Mouse (Mus musculus) limb, embryonic 11.5 days (tissue): ENCODE measurements around the gene Cbll1. TPM values are rescaled to one million over a fixed set of nuclear protein-coding genes. Genes with fewer than 3 reads are reported as not detected.
"Not testable (repeated sequence)": the region's sequence is repeated elsewhere in the genome, so short reads cannot be mapped to it uniquely, and the experiment has no call there.

ENCODE experiments used
- ATAC-seq: fragments of 200-750 bp; cut with Nextera tagmentation; 2 replicates; pipeline ENCODE4 v1.8.0; 2017; ENCODE audit warnings: low read depth; ENCODE audit not compliant: insufficient number of reproducible peaks, low FRiP score, low TSS enrichment
- DNase-seq: peaks from one replicate; pipeline ENCODE4 v3.0.0-alpha.2; 2015; ENCODE audit warnings: low spot score
- H3K27ac ChIP-seq: fragments of 300-500 bp; sonication (generic); replicated peaks from 2 replicates; pipeline ENCODE4 v1.5.1; 2014; ENCODE audit warnings: low read depth, mild to moderate bottlenecking, low read length
- H3K27me3 ChIP-seq: fragments of 300-500 bp; sonication (generic); 2 replicates; pipeline ENCODE4 v1.6.1; 2014; ENCODE audit warnings: mild to moderate bottlenecking, low read length, mixed read lengths; ENCODE audit not compliant: control insufficient read depth, insufficient read depth
- H3K36me3 ChIP-seq: fragments of 300-500 bp; sonication (generic); 2 replicates; pipeline ENCODE4 v1.6.1; 2014; ENCODE audit warnings: mild to moderate bottlenecking, low read length, moderate library complexity, mixed read lengths; ENCODE audit not compliant: control insufficient read depth, insufficient read depth
- H3K4me1 ChIP-seq: fragments of 300-500 bp; sonication (generic); 2 replicates; pipeline ENCODE4 v1.6.1; 2014; ENCODE audit warnings: low read length, mixed read lengths; ENCODE audit not compliant: control insufficient read depth, insufficient read depth
- H3K4me2 ChIP-seq: fragments of 300-500 bp; sonication (generic); 2 replicates; pipeline ENCODE4 v1.6.1; 2014; ENCODE audit warnings: low read depth, mild to moderate bottlenecking, moderate library complexity; ENCODE audit not compliant: severe bottlenecking
- H3K4me3 ChIP-seq: fragments of 300-500 bp; sonication (generic); 2 replicates; pipeline ENCODE4 v1.5.1; 2014; ENCODE audit warnings: low read depth, low read length
- H3K9ac ChIP-seq: fragments of 300-500 bp; sonication (generic); 2 replicates; pipeline ENCODE4 v1.6.1; 2014; ENCODE audit warnings: mild to moderate bottlenecking, low read length
- H3K9me3 ChIP-seq: fragments of 300-500 bp; sonication (generic); 2 replicates; pipeline ENCODE4 v1.6.1; 2016; ENCODE audit warnings: low read length; ENCODE audit not compliant: control insufficient read depth
- WGBS: fragments of 180-500 bp; shearing (Covaris S2); extraction: QIAGEN DNeasy Blood & Tissue Kit; methylation state at CpG from one replicate; pipeline ENCODE4 v1.1.7; 2014; 5-methylcytosine and 5-hydroxymethylcytosine counted together
- polyA plus RNA-seq: library from polyadenylated mRNA; unstranded; fragments of >200 nt; fragmentation: Nextera tagmentation; extraction: Ambion mirVana; gene quantifications from 2 replicates; pipeline ENCODE4 v1.2.1, GENCODE M21; 2014

The Cbll1 gene
- polyA plus RNA-seq, 1 experiment from 2014 or later, result 23.3 TPM

DNA sequence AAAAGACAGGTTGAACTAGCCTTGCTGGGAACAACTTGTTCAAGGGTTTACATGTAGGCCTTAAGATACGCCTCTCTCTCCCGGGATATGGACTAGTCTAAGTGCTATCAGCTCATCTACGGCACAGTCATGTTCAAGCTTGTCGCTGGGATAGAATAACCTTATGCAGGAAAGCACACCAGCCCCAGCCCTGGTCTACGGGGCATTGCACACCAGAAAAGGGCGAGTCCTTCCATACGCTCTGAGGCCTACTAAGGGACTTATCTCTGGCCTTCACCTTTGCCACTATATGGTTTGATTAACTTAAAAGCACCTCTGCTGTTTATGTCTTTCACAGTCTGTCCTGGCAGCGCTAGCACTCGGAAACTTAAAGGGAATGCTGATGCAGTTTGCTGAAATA is 38.0 kb downstream of the Cbll1 start:
- no peaks in the 10 kb centered on the region for H3K27me3 ChIP-seq
- H3K27ac ChIP-seq, result no peak overlapping the region
- no peak overlapping the region for H3K9ac ChIP-seq
- no peak overlapping the region for H3K4me3 ChIP-seq
- no peak for DNase-seq
- H3K36me3 ChIP-seq, result no peaks in the 10 kb centered on the region
- no peaks in the 10 kb centered on the region for H3K4me1 ChIP-seq
- no peaks in the 10 kb centered on the region for H3K9me3 ChIP-seq
- no peak overlapping the region for H3K4me2 ChIP-seq
- ATAC-seq, result no peak
- 93% methylated on average over 9 of the region's 9 CpGs for WGBS

DNA sequence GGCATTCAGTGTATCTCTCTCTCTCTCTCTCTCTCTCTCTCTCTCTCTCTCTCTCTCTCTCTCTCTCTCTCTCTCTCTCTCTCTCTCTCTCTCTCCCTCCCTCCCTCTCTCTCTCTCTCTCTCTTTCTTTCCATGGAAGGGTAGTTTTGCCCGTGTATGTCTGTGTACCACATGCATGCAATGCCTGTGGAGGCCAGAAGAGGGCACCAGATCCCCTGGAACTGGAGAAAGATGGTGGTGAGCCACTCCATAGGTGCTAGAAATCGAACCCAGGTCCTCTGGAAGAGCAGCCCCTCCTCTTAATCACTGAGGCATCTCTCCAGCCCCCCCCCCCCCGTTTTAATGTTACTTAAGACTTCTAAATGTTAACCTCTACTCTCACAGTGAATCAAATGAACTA is 39.1 kb downstream of the Cbll1 start:
- WGBS, result 41% methylated on average over 3 of the region's 3 CpGs
- DNase-seq, result peak; percentile 32
- H3K9ac ChIP-seq, H3K27me3 ChIP-seq, ATAC-seq, H3K4me1 ChIP-seq, H3K36me3 ChIP-seq, H3K9me3 ChIP-seq, H3K4me2 ChIP-seq, H3K4me3 ChIP-seq, H3K27ac ChIP-seq: not testable (repeated sequence)

DNA sequence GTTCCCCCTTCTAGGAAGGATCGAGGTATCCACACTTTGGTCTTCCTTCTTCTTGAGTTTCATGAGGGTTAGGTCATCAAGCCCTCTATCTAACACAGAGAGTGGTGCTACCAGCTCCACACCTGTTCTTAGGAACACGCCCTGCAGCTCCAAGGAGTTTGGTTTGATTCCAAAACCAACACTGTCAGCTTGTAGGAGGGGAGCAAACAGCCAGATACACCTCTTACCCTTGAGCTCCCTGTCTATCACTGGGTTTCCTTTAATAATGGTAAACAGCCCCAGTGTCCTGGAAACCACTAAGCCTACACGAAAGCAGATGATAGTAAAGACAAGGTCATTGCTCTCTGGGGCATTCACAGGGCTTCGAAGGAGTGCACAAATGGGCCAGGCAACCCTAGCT is 40.9 kb downstream of the Cbll1 start:
- Histone ChIP-seq H3K36me3 (no peaks in the 10 kb centered on the region), H3K4me3 (no peak overlapping the region), H3K9me3 (no peaks in the 10 kb centered on the region), H3K9ac (no peak overlapping the region), H3K4me1 (no peaks in the 10 kb centered on the region), H3K4me2 (no peak overlapping the region), H3K27ac (no peak overlapping the region), H3K27me3 (no peaks in the 10 kb centered on the region)
- no peak for DNase-seq
- no peak for ATAC-seq
- 78% methylated on average over 4 of the region's 4 CpGs for WGBS

DNA sequence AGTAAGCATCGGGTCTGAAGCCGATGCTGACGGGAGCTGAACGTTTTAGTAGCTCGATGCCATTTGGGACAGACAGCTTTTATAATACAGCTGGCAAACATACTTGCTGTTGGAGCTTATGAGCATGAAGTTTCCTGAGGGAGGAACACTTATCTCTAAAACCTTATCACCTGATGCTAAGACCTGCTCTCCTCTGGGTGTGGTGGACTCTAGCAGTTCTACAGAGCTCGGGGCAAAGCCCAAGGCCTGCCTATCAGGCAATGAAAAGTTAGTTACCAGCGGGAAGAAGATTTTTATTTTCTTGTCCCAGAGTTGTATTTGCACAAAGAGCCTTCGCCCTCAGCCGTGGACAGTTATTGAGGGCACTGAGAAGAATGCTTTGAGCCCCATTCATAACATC is 43.1 kb downstream of the Cbll1 start:
- ATAC-seq (no peak), DNase-seq (no peak)
- Histone ChIP-seq H3K4me1 (no peaks in the 10 kb centered on the region), H3K9me3 (no peaks in the 10 kb centered on the region), H3K9ac (no peak overlapping the region), H3K36me3 (no peaks in the 10 kb centered on the region), H3K4me3 (no peak overlapping the region), H3K27me3 (no peaks in the 10 kb centered on the region), H3K27ac (no peak overlapping the region), H3K4me2 (no peak overlapping the region)
- 89% methylated on average over 9 of the region's 9 CpGs for WGBS

DNA sequence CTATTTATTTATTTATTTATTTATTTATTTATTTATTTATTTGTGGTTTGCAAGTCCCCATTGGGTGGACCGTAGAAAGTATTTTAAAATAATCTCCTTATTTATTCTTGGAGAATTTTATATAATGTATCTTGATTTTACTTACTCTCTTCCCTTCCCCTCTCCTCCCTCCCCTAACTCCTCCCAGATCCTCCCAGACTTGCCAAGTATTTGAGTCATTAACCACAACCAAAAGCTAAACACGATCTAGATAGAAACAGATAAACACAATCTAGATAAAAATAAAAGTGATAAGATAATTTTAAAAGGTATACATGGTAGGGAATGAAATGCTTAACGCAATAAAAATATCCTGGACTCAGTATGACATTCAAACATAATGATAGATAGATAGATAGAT is 50.1 kb downstream of the Cbll1 start:
- ATAC-seq (no peak), DNase-seq (no peak)
- Histone ChIP-seq H3K9ac (no peak overlapping the region), H3K4me3 (no peak overlapping the region), H3K4me2 (no peak overlapping the region), H3K27me3 (no peaks in the 10 kb centered on the region), H3K9me3 (no peaks in the 10 kb centered on the region), H3K4me1 (no peaks in the 10 kb centered on the region), H3K36me3 (no peaks in the 10 kb centered on the region), H3K27ac (no peak overlapping the region)
- 87% methylated on average over 3 of the region's 3 CpGs for WGBS

DNA sequence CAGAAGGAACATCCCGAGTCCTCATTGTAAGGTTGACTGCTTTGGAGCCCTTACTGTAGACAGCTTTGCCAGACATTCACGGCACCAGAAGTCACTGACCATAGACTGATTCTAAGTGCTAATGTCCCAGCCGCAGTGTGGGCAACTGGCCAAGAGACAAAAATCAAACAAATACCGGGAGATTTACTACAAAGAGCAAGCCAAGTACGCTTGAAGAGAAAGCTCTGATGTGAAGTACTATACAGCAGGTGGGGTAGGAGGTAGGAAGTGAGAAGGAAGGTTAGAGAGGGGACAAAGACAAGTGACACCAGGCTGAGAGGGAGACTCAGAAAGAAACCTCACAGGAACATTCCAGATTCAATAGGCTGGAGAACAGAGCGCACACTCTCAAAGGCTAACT is 54.6 kb downstream of the Cbll1 start:
- Histone ChIP-seq H3K9ac (no peak overlapping the region), H3K4me2 (no peak overlapping the region), H3K4me1 (no peaks in the 10 kb centered on the region), H3K9me3 (no peaks in the 10 kb centered on the region), H3K27ac (no peak overlapping the region), H3K27me3 (no peaks in the 10 kb centered on the region), H3K36me3 (no peaks in the 10 kb centered on the region), H3K4me3 (no peak overlapping the region)
- 79% methylated on average over 6 of the region's 6 CpGs for WGBS
- DNase-seq, result no peak
- no peak for ATAC-seq

DNA sequence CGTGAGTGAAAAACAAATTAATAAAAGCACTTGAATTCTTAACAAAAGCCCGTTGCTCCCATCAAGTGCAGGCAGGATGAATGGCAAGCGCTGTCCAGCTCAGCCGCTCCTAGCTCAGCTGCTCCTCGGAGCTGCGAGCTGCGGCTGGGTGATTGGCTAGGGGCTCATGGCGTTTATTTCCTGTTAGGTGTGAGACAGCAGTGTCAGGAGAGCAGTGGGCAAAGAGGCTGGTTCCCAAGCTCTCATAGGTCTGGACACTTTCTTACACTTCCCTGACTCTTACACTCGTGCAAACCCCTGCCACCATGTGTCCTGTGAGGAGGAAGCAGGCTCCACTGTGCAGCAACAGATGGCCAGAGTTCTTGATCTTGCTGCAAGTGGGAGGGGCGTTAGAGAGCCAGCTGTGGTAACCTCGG is 55.3 kb downstream of the Cbll1 start:
- no peaks in the 10 kb centered on the region for H3K4me1 ChIP-seq
- peak; percentile 81; the same call in 1 of the 2 replicates for ATAC-seq
- 0 out of 2 replicates have a peak overlapping the region, but pooled peaks have one; percentile 7 for H3K4me3 ChIP-seq
- no peaks in the 10 kb centered on the region for H3K9me3 ChIP-seq
- 2% methylated on average over 11 of the region's 11 CpGs for WGBS
- no peak overlapping the region for H3K9ac ChIP-seq
- H3K27ac ChIP-seq, result no peak overlapping the region
- H3K4me2 ChIP-seq, result peak overlapping the region; percentile 38
- DNase-seq, result peak; percentile 83
- H3K27me3 ChIP-seq, result no peaks in the 10 kb centered on the region
- H3K36me3 ChIP-seq, result no peaks in the 10 kb centered on the region

DNA sequence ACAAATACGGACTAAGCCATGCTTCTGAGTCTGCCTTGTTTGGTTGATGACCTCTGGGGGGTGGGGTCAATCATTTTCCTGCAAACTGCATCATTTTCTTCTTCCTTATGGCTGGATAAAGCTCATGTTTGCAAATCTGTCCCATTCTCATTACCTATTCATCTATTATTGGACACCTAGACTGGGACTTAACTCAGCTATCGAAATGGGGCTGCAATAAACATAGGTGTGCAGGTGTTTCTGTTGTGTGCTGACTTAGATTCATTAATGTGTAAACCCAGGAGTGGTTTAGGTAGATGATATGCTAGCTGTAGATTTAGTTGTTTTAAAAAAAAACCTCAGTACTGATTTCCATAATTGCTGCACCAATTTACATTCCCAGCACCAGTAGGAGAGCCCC is 59.8 kb downstream of the Cbll1 start:
- Histone ChIP-seq H3K9ac (no peak overlapping the region), H3K36me3 (no peaks in the 10 kb centered on the region), H3K9me3 (no peaks in the 10 kb centered on the region), H3K27ac (no peak overlapping the region), H3K4me3 (no peak overlapping the region), H3K27me3 (no peaks in the 10 kb centered on the region), H3K4me1 (no peaks in the 10 kb centered on the region), H3K4me2 (no peak overlapping the region)
- 77% methylated on average over 2 of the region's 2 CpGs for WGBS
- DNase-seq (no peak), ATAC-seq (no peak)

DNA sequence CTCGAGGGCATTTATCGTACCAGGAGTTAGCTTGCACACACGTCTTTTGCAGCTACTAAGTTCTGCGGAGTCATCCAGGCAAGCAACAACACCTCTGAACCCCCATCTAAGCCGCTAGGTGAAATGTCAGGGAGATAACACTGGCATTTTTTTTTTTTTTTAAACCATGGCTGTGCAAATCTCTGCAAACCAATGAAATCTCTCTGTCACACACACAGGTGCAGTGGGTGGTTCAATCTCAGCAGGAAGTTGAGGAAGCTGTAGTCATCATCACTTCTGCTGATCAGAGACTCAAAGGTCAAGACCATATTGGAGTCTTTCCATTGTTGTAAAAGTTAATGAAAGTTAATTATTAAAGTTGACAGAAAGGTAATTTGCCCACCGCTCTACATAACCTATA is 61.6 kb downstream of the Cbll1 start:
- Histone ChIP-seq H3K36me3 (no peaks in the 10 kb centered on the region), H3K4me2 (no peak overlapping the region), H3K4me1 (no peaks in the 10 kb centered on the region), H3K27ac (no peak overlapping the region), H3K9me3 (no peaks in the 10 kb centered on the region), H3K4me3 (no peak overlapping the region), H3K27me3 (no peaks in the 10 kb centered on the region), H3K9ac (no peak overlapping the region)
- DNase-seq, result no peak
- ATAC-seq, result no peak
- 72% methylated on average over 6 of the region's 6 CpGs for WGBS
